Mouse (Mus musculus) kidney, postnatal 4 days (tissue): ENCODE data around the gene Adgrl2.

Source experiments
- DNase-seq, 2 experiments: peaks; one replicate each; pipeline ENCODE4 v3.0.0; 2021; ENCODE audit warnings: mixed read lengths in 2 of 2

Adgrl2 gene

DNA sequence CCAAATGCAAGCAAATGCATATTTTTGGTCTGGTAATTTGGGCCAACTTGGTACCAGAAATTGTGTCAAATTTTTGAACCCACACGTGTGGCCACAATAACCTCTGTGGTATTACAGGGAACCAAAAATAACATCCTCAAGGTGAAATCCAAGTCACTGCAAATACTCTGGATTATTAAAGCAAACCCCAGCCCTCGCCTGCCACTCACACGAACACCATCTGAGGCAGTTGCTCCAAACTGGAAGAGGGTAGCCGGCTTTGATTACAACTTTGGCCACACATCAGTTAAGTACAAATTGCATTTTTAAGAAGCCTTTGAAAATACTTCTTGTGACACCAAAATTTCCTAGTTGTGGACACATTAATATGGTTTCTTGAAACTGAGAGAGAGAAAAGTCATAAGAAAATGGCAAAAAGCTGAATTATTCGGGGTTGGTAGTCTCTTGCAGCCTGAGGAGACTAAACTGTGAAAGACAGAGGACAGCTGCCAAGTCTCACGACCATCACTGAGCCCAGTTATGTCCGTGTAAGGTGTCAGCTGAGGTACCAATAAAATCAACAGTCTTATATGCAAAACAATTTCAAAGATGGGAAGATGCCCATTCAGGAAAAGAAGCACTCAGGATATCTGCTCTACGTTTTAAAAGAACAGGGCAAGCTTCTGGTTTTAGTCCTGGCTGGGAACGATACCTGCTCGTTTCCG is 18.3 kb downstream of the Adgrl2 start:
- no peak for DNase-seq

GRCm38 (mm10) chr3:148964991-148965605 is 25.3 kb downstream of the Adgrl2 start:
- DNase-seq = no peak

- DNase-seq = no peak
Observed at GRCm38 (mm10) chr3:148963381-148964044, 26.8 kb downstream of the Adgrl2 start.

DNA sequence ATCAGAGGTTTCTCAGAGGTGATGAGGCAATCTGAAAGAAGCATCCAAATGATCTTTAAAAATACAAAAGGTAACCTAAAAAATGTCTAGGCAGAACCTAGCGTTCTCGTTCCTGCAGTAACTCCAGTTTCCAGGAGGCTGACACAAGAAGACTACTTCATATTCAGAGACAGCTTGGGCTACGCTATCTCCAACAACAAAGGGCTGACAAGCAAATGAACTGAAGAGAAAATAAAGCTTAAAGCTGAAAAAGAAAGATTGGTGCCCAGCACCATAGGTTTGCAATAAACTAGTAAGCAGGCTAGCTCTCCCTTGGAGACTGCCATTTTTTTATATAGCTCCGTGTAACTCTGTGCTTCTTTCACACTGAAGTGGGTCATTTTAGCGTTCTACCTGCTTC is 28.7 kb downstream of the Adgrl2 start:
- no peak for DNase-seq

- no peak for DNase-seq
Observed at GRCm38 (mm10) chr3:148960751-148961289, 29.5 kb downstream of the Adgrl2 start.

DNA sequence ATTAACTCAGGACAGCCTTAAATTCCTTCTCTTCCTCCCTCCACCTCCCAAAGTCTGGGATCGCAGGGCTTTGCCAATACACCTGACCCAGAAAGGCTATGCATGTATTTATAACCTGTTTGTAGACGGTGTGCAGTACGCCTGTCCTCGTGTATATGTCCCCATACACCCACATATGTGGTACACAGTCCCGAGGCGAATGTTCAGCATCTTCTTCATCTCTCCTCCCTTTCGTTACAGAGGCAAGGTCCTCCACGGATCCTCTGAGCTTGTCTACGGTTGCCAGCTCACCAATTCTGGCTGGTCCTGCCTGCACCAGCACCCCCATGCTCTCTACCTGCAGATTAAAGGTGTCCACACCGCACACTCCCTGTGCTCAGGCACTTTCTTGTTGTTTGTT is 30.1 kb downstream of the Adgrl2 start:
- DNase-seq = no peak

DNA sequence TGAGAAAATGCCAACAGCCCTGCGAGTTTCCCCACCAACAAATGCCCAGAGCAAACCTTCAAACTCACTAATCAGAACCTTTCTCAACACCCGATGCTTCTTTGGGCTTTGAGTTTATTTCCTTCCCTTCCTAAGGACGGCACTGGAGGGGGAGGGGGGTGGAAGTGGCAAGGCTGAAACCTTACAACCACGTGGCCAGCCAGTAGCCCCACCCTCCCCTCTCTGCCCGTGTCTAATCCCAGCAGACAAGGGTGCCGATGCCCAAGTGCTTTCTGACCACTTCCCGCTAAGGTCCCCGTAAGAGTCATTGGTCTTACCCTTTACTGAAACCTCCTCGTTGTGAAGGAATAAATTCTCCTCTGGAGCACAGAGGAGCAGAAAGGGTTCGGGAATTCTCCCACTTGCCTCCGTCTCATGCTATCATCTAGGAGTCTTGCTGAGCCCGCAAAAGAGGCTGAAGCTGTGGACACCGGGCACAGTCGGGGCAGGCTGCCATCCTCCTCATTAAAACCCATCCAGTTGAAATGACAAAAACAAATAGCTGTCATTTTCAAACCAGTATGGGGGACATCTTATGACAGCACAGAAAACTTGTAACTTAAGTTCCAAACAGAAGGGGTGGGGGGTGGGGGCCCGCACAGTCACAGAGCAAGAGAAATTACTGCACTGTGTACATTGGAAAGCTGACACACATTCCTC is 30.9 kb downstream of the Adgrl2 start:
- peak; percentile 55 to 70 for DNase-seq

- no peak for DNase-seq
Observed at GRCm38 (mm10) chr3:148958714-148959113, 31.6 kb downstream of the Adgrl2 start.

- no peak for DNase-seq
Observed at GRCm38 (mm10) chr3:148958185-148958584, 32.2 kb downstream of the Adgrl2 start.

- DNase-seq = no peak
Observed at GRCm38 (mm10) chr3:148956887-148957286, 33.5 kb downstream of the Adgrl2 start.

- DNase-seq = no peak
Observed at GRCm38 (mm10) chr3:148949796-148950195, 40.6 kb downstream of the Adgrl2 start.

DNA sequence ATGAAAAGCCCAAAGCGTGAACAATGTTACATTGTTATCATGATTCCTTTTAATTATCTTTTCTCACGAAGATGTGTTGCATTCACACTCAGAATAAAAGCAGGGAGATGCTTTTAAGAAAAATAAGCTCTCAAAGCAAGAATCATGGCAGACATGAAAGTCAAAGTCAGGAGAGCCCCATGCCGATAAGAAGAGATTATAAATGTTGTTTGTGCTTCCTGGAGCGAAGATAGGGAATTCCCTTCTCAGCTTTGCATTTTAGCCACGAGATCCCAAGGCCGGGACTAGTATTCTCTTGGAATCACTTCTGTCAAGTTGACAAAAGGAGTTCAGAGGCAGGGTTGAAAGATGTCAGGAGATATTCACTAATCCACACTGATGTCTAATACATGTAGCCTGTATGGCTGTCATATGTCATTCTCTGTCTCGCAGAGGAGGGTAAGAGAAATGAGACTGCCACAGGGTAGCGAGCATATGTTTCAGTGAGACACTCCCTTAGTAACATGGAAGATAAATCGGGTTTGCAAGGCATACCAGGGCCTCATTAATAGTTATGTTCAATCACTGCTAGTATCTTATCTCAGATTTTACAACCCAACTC is 42.5 kb downstream of the Adgrl2 start:
- no peak for DNase-seq

DNA sequence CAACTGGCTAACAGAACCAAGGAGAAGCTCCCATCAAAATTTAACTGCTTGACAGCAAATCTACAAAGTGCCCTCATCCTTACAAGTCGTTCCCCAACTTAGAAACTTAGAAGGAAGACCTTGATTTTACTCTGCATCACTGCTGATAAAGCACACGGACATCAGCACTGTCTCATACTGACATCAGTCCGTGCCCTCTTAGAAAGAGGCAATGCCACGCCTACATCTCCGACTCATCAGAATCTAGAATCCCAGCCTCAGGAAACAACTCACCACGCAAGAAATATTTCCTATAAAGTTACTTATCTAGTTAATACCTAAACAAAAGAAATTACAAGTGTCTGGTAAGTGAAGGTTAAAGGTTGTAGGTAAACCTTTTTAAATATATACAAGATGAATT is 43.1 kb downstream of the Adgrl2 start:
- DNase-seq = no peak

DNA sequence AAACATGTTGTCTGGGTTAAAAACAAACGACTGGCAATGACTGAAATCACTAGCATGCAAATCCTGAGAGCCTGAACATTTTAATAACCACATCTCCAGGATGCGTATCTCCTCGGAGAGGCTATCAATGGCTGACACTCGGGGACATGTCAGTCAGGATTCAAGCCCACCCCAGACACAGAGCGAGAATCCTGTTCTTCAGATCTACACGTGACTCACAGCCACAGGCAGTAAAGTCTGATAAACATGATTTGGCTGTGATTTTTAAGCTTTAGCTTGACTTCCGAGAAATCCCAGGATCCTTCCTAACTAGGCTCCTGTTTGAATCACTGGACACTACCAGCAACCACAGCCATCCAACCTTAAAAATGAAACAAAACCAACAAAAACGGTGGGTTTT is 44.8 kb downstream of the Adgrl2 start:
- DNase-seq = no peak

GRCm38 (mm10) chr3:148939457-148939856 is 50.9 kb downstream of the Adgrl2 start:
- no peak for DNase-seq

DNA sequence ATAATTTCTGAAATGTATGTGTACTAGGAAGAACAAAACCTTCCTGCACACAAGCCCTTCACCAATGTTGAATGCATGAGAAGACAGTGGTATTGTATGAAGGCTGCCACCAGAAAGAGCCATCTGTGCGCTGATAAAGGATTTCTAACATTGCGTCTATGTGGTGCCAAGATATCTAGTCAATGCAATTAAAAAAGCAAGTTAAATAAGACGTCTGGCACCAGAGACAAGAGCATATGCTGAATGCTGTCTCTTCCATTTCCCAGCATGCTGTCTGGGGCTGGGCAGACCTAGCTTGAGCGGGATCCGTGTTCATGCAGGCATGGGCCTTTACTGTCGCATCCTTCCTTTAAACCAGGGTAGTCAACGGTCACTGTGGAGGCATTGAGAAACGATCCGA is 55.3 kb downstream of the Adgrl2 start:
- no peak for DNase-seq

- DNase-seq = no peak
Observed at GRCm38 (mm10) chr3:148934279-148934678, 56.1 kb downstream of the Adgrl2 start.

DNA sequence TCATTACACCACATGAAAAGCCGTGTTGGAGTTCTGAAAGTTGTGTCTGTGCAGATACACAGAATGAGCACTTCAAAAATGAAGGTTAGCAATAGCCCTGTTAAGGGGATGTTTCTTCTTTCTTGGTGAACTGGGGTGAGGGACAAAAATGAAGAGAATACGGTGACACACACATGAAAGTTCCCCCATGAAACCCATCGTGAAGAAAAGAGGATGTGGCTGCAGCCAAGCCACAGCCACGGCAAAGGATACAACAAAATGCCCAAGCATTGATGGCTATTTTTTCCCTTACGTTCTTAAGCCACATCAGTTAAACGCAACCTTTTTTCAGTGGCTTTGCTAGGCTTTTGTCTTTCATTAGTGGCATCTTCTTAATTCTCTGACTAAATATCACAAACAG is 57.2 kb downstream of the Adgrl2 start:
- no peak for DNase-seq

DNA sequence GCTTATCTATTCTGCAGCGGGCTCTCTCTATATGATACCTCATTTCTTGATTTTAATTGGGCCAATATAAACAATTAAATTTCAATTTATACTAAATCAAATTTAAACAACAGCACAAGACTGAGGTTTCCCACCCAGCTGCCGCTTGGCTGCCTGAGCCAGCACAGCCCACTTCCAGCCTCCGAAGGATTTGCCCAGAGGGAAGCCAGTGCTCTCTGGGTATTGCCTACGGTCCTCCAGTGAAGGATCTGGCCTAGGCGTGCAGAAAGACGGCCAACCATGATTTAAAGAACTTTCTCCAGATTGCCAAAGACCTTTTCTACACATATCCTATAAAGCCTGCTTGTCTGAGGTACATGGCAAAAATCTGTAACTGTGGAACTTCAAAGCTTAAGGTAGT is 59.4 kb downstream of the Adgrl2 start:
- no peak for DNase-seq

- DNase-seq = no peak
Observed at GRCm38 (mm10) chr3:148926330-148926729, 64.0 kb downstream of the Adgrl2 start.

- DNase-seq = no peak
Observed at GRCm38 (mm10) chr3:148922618-148923095, 67.7 kb downstream of the Adgrl2 start.

DNA sequence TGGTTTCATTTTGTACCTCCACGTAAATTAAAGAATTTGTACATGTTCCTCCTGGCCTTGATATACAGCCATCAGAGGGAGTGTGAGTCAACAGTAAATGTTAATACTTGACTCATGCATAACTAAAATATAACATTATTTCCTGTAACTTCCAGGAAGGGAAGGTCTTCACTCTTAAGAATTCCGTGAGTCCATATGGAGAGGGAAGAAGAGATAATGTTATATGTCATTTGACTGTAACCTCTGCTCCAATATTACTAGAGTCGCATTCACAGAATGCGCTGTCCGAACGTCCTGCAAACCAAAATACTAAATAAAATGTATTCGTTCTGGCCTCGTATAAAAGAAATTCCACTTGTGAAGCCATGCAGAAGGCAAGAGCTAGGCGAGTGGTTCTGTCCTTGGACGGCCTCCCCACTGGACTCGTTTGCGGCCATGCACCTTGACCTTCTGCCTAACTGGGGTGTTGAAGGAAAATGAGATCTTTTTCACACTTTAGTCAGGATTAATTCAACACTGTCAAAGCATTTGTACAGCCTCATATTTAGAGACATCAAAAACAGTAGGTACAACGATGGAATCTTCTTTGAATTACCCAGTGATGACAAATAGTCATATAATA is 68.3 kb downstream of the Adgrl2 start:
- DNase-seq = no peak
